Mouse (Mus musculus): ENCODE data around the gene Rxfp4. TPM values are rescaled to one million over a fixed set of nuclear protein-coding genes. Genes with fewer than 3 reads are reported as not detected.
"Not testable (repeated sequence)": the region's sequence is repeated elsewhere in the genome, so short reads cannot be mapped to it uniquely, and the experiment has no call there.

Rxfp4 gene
- polyA plus RNA-seq, 1 experiment from 2014 or later, result not detected

DNA sequence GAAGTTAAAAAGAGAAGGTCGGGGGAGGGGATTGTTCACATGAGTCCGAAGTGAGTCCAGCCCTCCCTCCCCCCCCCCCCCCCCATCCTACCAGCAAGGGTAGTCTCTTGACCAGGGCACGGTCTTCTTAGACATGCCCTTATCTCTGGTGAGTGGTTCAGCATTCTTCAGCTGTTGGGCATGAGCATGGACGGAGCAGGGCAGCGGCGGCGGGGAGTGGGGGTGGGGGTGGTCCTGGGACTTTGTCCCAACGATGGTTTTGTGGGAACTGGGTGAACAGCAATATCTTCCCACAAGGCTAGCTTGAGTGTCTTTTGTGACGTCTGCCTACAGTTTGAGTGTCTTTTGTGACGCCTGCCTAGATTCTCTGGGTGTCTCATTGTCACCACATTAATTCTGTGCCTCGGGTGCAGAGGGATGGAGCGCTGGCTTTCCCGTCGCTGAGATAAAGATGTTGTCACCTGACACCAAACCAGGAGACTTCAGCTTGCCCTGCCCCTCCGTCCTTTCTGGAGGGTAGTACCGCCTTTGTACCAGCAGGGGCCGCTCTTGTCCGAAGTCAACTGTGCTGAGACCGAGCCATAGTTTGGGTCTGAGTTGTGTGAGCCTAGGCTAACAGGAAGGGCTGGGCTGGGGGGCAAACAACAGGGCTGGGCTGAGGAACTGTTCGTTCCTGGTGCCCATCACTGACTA, 45.7 kb downstream of the Rxfp4 start:
- H3K27me3 ChIP-seq (ENCODE audit: control insufficient read depth, insufficient read depth, low read length), result no peaks in the 10 kb centered on the region
- ATAC-seq (ENCODE audit: low FRiP score) (peak; percentile 85), DNase-seq (ENCODE audit: low spot score) (peak; percentile 93)
- no peak overlapping the region for H3K27ac ChIP-seq
- no peaks in the 10 kb centered on the region for H3K36me3 ChIP-seq (replicated peaks; ENCODE audit: control insufficient read depth, insufficient read depth)
- H3K9ac ChIP-seq, result peak overlapping the region; percentile 50
- WGBS, result under 1% methylated on average over 20 of the region's 20 CpGs
- H3K4me1 ChIP-seq (replicated peaks; ENCODE audit: control insufficient read depth, insufficient read depth, low read length), result 0 out of 2 replicates have a peak, but pooled peaks cover 6% of the 10 kb centered on the region
- H3K4me3 ChIP-seq (replicated peaks; ENCODE audit: low read length), result peak overlapping the region; percentile 21
- peak overlapping the region; percentile 54 for H3K4me2 ChIP-seq (replicated peaks)
- H3K9me3 ChIP-seq (ENCODE audit: control insufficient read depth, low read length), result no peaks in the 10 kb centered on the region

DNA sequence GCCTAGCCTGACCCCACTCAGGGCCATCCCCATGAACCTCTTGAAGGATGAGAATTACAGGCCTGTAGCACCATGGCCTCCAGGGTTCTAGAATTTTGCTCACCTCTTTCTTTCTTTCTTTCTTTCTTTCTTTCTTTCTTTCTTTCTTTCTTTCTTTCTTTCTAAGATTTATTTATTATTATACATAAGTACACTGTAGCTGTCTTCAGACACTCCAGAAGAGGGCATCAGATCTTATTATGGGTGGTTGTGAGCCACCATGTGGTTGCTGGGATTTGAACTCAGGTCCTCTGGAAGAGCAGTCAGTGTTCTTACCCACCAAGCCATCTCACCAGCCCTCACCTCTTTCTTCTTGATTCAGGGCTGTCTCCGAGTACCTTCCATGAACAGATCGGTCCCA, 47.3 kb downstream of the Rxfp4 start, which contains the start of gene Arhgef2:
TSS of gene Arhgef2 (plus strand) at position 301 of the 400 bp plus-strand sequence.
- ATAC-seq (ENCODE audit: low FRiP score); H3K27ac ChIP-seq; H3K9ac ChIP-seq; H3K4me3 ChIP-seq (replicated peaks; ENCODE audit: low read length); DNase-seq (ENCODE audit: low spot score); H3K36me3 ChIP-seq (replicated peaks; ENCODE audit: control insufficient read depth, insufficient read depth); H3K4me1 ChIP-seq (replicated peaks; ENCODE audit: control insufficient read depth, insufficient read depth, low read length); H3K27me3 ChIP-seq (ENCODE audit: control insufficient read depth, insufficient read depth, low read length); H3K9me3 ChIP-seq (ENCODE audit: control insufficient read depth, low read length): not testable (repeated sequence)
- peak within 1 kb of the TSS; percentile 54; the same call in 1 of the 2 replicates for H3K4me2 ChIP-seq (replicated peaks)
- 96% methylated on average over 2 of the region's 2 CpGs for WGBS

DNA sequence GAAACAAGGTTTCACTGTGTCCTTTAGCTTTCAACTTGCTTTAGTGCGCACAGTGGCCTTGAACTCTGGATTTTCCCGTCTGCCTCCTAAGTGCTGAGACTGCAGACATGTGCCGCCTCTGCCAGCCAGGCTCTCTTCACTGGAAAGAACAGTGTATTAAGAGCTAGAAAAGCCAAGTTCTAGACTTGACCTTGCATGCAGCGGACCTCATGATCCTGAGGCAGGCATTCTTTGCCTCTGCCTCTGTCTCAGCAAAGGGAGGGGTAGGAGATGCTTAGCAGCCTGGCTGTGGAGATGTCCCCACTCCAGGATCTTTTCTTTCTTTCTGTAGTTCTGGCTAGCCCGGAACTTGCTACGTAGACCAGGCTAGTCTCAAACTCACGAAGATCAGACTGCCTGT, 48.1 kb downstream of the Rxfp4 start:
- no peak overlapping the region for H3K9ac ChIP-seq
- no peak overlapping the region for H3K4me2 ChIP-seq (replicated peaks)
- no peak for DNase-seq (ENCODE audit: low spot score)
- no peak overlapping the region for H3K4me3 ChIP-seq (replicated peaks; ENCODE audit: low read length)
- 0 out of 2 replicates have a peak, but pooled peaks cover 6% of the 10 kb centered on the region for H3K4me1 ChIP-seq (replicated peaks; ENCODE audit: control insufficient read depth, insufficient read depth, low read length)
- no peaks in the 10 kb centered on the region for H3K36me3 ChIP-seq (replicated peaks; ENCODE audit: control insufficient read depth, insufficient read depth)
- WGBS, result 98% methylated on average over 7 of the region's 7 CpGs
- ATAC-seq (ENCODE audit: low FRiP score), result no peak
- H3K27ac ChIP-seq, result no peak overlapping the region
- H3K9me3 ChIP-seq (ENCODE audit: control insufficient read depth, low read length), result no peaks in the 10 kb centered on the region
- no peaks in the 10 kb centered on the region for H3K27me3 ChIP-seq (ENCODE audit: control insufficient read depth, insufficient read depth, low read length)

DNA sequence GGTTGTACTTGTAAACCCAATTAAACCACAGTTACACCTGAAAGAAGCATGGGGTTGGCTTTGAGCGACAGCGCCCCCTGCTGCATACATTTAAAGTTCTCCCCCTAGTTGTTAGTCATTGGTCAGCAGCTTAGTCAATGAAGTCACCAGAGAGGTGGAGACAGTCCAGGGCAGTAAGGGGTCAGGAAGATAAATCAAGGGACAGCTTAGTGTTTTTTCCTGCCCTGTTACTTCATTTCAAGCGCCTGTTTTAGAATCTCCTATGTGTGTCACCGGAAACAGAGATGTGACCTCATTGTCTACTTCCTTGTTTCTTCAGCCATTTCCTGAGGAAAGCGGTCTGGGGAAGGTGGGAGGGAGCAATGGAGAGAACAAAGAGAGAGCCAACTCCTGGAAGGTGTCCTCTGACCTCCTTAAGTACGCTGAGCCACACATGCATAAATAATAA, 49.2 kb downstream of the Rxfp4 start:
- H3K36me3 ChIP-seq (replicated peaks; ENCODE audit: control insufficient read depth, insufficient read depth), result no peaks in the 10 kb centered on the region
- WGBS, result 29% methylated on average over 6 of the region's 6 CpGs
- no peak overlapping the region for H3K4me2 ChIP-seq (replicated peaks)
- H3K4me3 ChIP-seq (replicated peaks; ENCODE audit: low read length), result no peak overlapping the region
- no peaks in the 10 kb centered on the region for H3K27me3 ChIP-seq (ENCODE audit: control insufficient read depth, insufficient read depth, low read length)
- H3K9me3 ChIP-seq (ENCODE audit: control insufficient read depth, low read length), result no peaks in the 10 kb centered on the region
- ATAC-seq (ENCODE audit: low FRiP score) (no peak), DNase-seq (ENCODE audit: low spot score) (peak; percentile 47)
- H3K4me1 ChIP-seq (replicated peaks; ENCODE audit: control insufficient read depth, insufficient read depth, low read length), result 0 out of 2 replicates have a peak, but pooled peaks cover 6% of the 10 kb centered on the region
- H3K27ac ChIP-seq, result no peak overlapping the region
- no peak overlapping the region for H3K9ac ChIP-seq

DNA sequence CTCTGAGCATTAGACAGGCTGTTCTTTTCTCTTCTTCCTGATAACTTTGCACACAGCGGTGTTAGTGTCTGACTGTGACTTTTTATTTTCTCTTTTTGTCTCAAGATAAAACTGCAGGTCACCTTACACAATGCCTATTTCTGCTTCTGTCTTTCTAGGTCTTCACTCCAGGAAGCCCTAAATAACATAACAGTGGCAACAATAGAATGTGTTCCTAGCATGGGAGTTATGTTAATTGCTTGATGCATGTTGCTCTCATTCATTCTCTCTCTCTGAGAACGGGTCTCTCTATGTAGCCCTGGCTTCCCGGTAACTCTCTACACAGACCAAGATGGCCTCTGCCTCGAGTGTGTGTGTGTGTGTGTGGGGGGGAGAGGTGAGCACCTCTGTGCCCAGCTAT, 50.5 kb downstream of the Rxfp4 start:
- Histone ChIP-seq H3K4me1 (replicated peaks; ENCODE audit: control insufficient read depth, insufficient read depth, low read length) (0 out of 2 replicates have a peak, but pooled peaks cover 6% of the 10 kb centered on the region), H3K27ac (no peak overlapping the region), H3K9ac (no peak overlapping the region), H3K4me2 (replicated peaks) (no peak overlapping the region), H3K4me3 (replicated peaks; ENCODE audit: low read length) (no peak overlapping the region), H3K9me3 (ENCODE audit: control insufficient read depth, low read length) (no peaks in the 10 kb centered on the region), H3K36me3 (replicated peaks; ENCODE audit: control insufficient read depth, insufficient read depth) (no peaks in the 10 kb centered on the region), H3K27me3 (ENCODE audit: control insufficient read depth, insufficient read depth, low read length) (no peaks in the 10 kb centered on the region)
- DNase-seq (ENCODE audit: low spot score) (no peak), ATAC-seq (ENCODE audit: low FRiP score) (no peak)
- WGBS, result 68% methylated on average over 4 of the region's 4 CpGs

Other genes starting within 250 kb of the Rxfp4 start
- 26.0 and 27.4 TPM in 2 replicates for gene Pmf1, start 242.8 kb downstream of the Rxfp4 start, polyA plus RNA-seq (2014; fragmentation: Nextera tagmentation; extraction: Ambion mirVana)
- 36.4 and 42.2 TPM in 2 replicates for gene Slc25a44, start 228.0 kb downstream of the Rxfp4 start, polyA plus RNA-seq (2014; fragmentation: Nextera tagmentation; extraction: Ambion mirVana)
- 21.5 and 22.9 TPM in 2 replicates for gene Sema4a, start 192.0 kb downstream of the Rxfp4 start, polyA plus RNA-seq (2014; fragmentation: Nextera tagmentation; extraction: Ambion mirVana)
- 44.3 and 47.3 TPM in 2 replicates for gene Lmna, start 143.2 kb downstream of the Rxfp4 start, polyA plus RNA-seq (2014; fragmentation: Nextera tagmentation; extraction: Ambion mirVana)
- 30.8 and 31.0 TPM in 2 replicates for gene Mex3a, start 120.7 kb downstream of the Rxfp4 start, polyA plus RNA-seq (2014; fragmentation: Nextera tagmentation; extraction: Ambion mirVana)
- gene Rab25, start 104.8 kb downstream of the Rxfp4 start, polyA plus RNA-seq (2014; fragmentation: Nextera tagmentation; extraction: Ambion mirVana), result 0.20 TPM in 1 of 2 replicates, not detected in the other
- 102 and 107 TPM in 2 replicates for gene Lamtor2, start 100.1 kb downstream of the Rxfp4 start, polyA plus RNA-seq (2014; fragmentation: Nextera tagmentation; extraction: Ambion mirVana)
- gene Ubqln4, start 99.4 kb downstream of the Rxfp4 start, polyA plus RNA-seq (2014; fragmentation: Nextera tagmentation; extraction: Ambion mirVana), result 42.9 and 53.6 TPM in 2 replicates
- 117 and 129 TPM in 2 replicates for gene Ssr2, start 77.3 kb downstream of the Rxfp4 start, polyA plus RNA-seq (2014; fragmentation: Nextera tagmentation; extraction: Ambion mirVana)
- 96.0 and 115 TPM in 2 replicates for gene Arhgef2, start 47.2 kb downstream of the Rxfp4 start, polyA plus RNA-seq (2014; fragmentation: Nextera tagmentation; extraction: Ambion mirVana)
- 79.3 and 86.7 TPM in 2 replicates for gene Khdc4, start 32.7 kb upstream of the Rxfp4 start, polyA plus RNA-seq (2014; fragmentation: Nextera tagmentation; extraction: Ambion mirVana)
- gene Rit1, start 63.7 kb upstream of the Rxfp4 start, polyA plus RNA-seq (2014; fragmentation: Nextera tagmentation; extraction: Ambion mirVana), result 66.4 and 66.6 TPM in 2 replicates
- 207 and 233 TPM in 2 replicates for gene Syt11, start 122.0 kb upstream of the Rxfp4 start, polyA plus RNA-seq (2014; fragmentation: Nextera tagmentation; extraction: Ambion mirVana)
- 14.8 and 17.7 TPM in 2 replicates for gene Gon4l, start 182.1 kb upstream of the Rxfp4 start, polyA plus RNA-seq (2014; fragmentation: Nextera tagmentation; extraction: Ambion mirVana)

Data from hindbrain, embryonic 14.5 days (tissue).